Mouse (Mus musculus) c-Kit-positive CD71-positive TER-119-positive erythroid progenitor cells, embryonic 14.5 days (primary cell): Measurements from ENCODE around the gene Gm14435.
"Not testable (repeated sequence)": the region's sequence is repeated elsewhere in the genome, so short reads cannot be mapped to it uniquely, and the experiment has no call there.

Experiments used
- DNase-seq: peaks from one replicate; pipeline ENCODE4 v3.0.0-alpha.2; 2013; ENCODE audit warnings: low spot score

Gm14435 gene

DNA sequence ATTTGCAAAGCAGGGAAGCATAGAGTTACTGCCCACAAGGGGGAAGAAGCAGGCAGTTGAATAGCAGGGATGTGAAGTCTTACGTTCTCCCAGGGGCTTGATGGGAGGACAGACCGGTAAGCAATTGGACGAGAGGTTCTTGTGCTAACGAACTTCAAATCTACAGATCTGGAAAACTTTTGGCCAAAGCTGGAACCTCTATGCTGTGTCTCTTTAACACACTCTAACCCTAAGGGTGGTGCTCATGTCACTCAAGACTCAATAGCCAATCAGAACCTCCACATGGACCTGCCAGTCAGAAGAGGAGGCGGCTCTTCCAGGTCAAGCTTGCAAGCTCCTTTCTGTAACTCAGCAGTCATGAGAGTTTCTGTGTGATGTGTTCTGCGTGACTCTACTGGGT, at the start of gene Gm14435:
TSS of gene Gm14435 (plus strand) at position 301 of the 400 bp plus-strand sequence.
- DNase-seq: not testable (repeated sequence)
